Mouse (Mus musculus): ENCODE results near the gene Lsm4. TPM values are rescaled to one million over a fixed set of nuclear protein-coding genes. Genes with fewer than 3 reads are reported as not detected.
A peak's percentile ranks its signal among the peaks of the same experiment; 100 is the strongest.

Lsm4 gene
- total RNA-seq (2021), result 10 to 100 TPM; 64.3 to 69.7 TPM
- long read RNA-seq, experiment 1, transcript Lsm4-201 (5 exons, 925 nt), result major isoform, 76 of 88 reads
- long read RNA-seq, experiment 1, partial matches to known transcripts, result 6 of 88 reads
- long read RNA-seq, experiment 1, other reads (novel, unspliced or antisense), result 6 of 88 reads
- long read RNA-seq, experiment 2, transcript Lsm4-201 (5 exons, 925 nt), result major isoform, 58 of 63 reads
- long read RNA-seq, experiment 2, partial matches to known transcripts, result 2 of 63 reads
- long read RNA-seq, experiment 2, other reads (novel, unspliced or antisense), result 3 of 63 reads

DNA sequence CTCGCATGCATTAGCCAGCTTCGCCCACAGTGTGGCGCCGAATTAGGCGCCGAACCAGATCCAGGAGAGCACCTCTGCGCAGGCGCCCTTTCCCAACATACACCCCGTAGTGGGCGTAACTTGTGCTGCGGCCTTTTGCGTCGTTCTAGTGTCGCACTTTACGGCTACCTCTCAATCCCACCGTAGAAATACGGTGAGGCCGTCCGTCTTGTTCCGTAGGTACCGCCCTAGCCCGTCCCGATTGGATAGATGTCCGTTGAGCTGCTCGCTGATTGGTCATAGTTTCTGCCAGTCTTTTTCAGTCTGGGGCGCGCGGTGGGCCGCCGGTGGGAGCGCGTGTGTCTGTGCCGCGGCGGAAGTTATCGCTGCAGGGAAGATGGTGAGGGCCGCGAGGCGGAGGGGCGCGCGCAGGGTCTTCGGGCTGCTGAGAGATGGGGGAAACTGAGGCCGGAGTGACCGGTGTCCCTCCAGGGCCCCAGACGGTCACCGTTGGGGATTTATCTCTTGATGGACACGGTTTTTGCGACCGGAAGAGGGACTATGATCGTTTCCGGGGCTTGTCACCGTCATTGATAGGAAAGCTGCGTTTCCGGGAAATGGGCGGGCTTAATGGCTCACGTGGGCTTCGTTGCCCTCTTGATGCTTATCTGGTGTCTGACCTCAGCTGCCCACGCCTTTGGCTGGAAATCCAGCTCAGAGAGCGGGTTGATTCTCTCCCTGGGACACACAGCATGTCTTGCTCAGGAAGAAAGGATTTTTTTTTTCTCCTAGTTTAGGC lies at the start of gene Lsm4:
TSS of gene Lsm4 (plus strand) at position 170 of the 778 bp plus-strand sequence.
- peak; percentile 98 to 99 for DNase-seq (ENCODE audit: low spot score in 2 of 2)
- intact Hi-C loops (cut with DNase I), result loop anchor here (1.0 to 5.0 kb wide), 2 partner anchors 27 to 46 kb away; no protein-coding TSS in a partner anchor

DNA sequence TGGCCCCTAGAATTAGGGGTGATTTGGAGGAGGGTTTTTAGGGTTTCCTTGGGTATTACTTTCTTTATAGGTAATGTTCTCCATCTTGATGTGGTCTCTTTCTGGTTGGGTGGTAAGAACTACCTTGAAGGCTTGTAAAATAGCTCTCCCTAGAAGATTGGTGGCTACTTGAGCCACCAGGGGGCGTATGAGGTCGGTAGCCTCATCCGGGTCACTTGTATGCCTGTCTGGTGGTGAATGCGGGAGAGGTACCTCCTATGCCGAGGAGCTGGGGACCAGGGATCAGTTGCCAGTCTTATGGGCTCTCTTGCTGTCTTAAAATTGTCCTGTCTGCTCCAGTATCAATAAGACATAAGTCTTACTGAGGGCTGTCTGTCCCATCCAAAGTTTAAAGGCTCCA lies 47.9 kb upstream of the Lsm4 start:
- no peak for DNase-seq (ENCODE audit: low spot score in 2 of 2)
- intact Hi-C loops (cut with DNase I), result loop anchor here (5.0 kb wide), 1 partner anchor 47 kb away; the partner anchor contains the start of gene Lsm4

DNA sequence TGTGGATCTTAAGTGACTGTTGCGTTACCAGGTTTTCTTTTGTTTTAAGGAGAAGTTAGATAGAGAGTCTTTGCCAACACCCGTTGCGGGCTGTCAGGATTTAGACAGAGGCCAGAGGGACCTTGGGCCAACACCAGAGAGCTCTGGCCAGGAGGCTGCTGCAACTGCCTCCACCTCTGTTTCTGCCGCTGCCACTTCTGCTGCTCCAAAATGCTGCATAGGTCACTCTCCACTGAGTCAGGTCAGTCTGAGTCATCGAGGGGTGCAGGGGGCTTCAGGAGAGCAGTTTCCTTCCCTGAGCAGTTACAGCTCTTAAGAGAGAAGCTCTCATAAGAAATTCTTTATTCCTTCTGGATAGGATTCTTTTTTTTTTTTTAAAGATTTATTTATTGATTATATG lies 46.0 kb upstream of the Lsm4 start:
- intact Hi-C loops (cut with DNase I), result loop anchor here (5.0 kb wide), 1 partner anchor 45 kb away; the partner anchor contains the start of gene Lsm4
- no peak for DNase-seq (ENCODE audit: low spot score in 2 of 2)

DNA sequence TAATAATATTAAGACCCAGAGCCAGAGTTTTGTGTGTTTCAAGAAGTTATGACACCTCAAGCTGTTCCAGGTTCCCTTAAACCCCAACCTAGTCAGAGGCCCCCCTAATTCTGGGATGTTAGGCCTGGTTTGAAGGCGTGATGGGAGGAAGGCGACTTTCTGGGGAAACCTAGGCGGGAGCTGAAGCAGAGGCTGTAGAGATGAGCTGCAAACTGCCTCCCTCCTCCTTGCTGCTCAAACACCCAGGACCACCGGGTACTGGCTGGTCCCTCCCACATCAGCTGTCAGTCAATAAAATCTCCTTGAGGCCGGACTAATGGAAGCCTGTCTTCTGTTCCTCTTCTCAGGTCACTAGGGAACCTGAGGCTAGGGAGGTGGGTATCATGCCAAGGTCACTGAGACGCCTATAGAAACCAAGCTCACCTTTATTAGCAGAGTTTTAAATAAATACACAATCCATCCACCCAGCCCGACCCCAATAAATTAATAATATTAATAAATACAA lies 44.0 kb upstream of the Lsm4 start:
- intact Hi-C loops (cut with DNase I), result loop anchor here (1.0 to 5.0 kb wide), 2 partner anchors 19 to 43 kb away; partner anchors contain the start of gene Lsm4
- DNase-seq (ENCODE audit: low spot score in 2 of 2), result no peak

DNA sequence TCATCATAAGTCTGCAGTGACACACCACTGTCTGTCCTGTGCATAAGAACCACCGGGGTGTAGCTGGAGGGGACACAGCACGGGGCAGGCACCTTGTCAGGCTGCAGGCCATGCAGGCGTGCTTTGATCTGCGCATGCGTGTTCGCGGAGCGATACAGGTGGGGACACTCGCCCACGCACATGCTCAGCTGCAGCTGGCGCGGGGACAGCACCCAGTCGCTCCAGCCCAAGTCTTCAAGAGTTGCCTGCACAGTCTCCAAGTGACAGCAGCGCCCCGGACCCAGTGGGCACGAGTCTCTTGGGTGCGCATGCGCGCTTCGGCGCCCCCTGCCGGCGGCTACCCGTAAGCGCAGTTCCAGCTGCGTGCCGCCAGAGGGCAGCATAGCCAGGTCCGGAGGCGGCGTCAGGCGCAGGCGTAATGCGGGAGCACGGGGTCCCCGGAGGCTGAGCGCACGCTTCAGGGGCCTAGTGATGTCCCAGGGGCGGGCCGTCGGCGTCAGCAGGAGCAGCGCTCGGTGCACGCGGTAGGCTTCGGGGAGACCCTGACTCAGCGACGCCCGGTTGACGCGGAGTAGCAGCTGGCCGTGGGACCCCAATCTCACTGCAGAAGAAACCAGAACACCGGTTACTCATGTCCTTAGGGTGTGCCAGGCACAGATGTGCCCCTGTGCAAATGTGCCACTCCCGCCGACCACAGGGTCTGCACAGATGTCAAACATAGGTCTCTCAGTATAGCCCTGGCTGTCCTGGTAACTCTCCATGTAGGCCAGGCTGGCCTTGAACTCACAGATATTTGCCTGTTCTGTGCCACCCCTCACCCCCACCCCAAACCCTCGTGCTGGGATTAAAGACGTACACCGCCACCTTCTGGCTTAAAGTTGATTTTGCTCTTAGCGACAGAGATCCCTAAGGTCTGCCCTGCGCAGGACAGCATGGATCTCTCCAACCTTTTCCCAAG lies 43.2 kb upstream of the Lsm4 start:
- intact Hi-C loops (cut with DNase I), result loop anchor here (1.0 to 5.0 kb wide), 2 partner anchors 20 to 42 kb away; partner anchors contain the start of gene Lsm4
- peak; percentile 86 to 90 for DNase-seq (ENCODE audit: low spot score in 2 of 2)

DNA sequence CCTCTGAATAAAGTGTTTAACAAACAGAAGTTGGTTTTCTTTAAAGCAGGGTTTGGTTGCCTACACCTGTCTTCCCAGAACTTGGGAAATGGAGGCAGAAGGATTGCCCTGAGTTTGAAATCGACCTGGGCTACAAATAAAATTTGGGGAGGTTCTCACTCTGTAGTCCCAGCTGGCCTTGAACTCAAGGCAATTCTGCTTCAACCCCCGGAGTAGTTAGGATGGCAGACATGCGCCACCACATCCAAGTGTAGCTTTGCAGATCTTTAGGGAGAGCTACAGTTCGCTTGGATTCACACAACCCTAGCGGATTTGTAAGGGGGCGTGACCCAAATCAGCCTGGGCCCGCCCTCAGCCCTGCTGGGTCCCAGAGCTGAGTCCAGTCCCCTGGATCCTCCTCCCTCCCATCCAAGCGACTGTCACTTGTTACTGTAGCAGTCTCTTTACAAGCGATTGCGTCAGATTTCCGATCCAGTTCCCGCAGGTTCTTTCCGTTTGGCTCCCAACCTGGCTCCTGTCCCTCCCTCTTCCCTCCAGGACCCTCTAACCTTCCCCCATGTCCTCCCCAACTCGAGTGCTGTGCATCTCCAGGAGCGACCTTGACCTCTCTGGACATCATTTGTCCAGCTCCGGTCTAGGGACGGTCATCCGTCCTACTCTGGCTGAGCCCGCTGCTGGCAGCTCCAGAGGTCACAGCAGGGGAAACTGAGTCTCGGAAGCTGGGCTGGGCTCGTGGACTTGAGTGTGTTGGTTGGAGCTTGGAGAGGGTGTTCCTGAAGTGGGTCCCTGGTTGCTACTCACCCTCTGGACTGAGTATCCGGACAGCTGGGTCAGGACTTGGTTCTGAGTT lies 42.3 kb upstream of the Lsm4 start:
- intact Hi-C loops (cut with DNase I), result no loop called here
- DNase-seq (ENCODE audit: low spot score in 2 of 2), result no peak

DNA sequence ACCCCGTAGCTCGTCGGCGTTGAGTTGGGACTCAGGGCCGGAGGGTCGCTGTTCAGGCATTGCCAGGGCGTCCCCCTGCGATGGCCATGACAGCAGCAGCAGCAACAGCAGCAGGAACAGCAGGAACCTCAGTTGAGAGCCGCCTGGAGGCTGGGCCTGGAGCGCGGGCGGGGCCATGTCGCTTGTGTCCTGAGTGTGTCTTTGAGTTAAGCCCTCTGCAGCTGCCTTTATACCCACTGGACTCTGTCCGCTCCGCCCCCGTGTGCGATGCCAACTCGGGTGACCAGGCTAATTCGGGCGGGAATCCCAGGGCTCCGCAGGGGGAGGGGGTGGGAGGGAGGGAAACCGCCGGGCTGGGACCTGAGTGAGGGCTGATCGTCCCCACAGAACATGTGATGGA lies 41.6 kb upstream of the Lsm4 start:
- no peak for DNase-seq (ENCODE audit: low spot score in 2 of 2)
- intact Hi-C loops (cut with DNase I), result no loop called here

DNA sequence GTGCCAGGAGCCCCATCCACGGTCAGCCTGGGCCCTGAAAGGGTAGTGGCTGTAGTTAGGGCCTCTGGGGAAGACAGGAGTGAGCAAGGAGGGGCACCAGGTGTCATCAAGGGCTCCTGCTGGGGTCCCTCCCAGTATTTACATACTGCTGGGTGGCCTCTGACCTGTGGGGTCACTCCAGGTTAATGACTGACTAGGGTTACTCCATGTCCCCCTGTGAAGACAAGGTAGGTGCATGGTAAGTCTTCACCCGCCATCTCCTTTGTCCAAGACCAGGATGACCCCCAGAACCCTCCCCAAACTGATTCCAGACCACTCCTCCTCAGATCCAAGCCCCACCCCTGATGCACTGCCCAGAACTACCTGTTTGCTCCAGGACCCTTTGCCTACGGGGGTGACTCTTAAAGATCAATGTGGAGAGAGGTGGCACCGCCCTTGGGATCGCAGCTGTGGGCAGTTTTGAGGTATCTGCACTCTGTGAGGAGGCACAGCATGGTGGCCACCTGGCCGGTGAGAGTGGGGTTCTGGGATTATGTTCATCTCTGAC lies 40.6 kb upstream of the Lsm4 start, which contains the start of gene Gdf15:
TSS of gene Gdf15 (minus strand) at position 111 of the 547 bp plus-strand sequence.
- intact Hi-C loops (cut with DNase I), result no loop called here

DNA sequence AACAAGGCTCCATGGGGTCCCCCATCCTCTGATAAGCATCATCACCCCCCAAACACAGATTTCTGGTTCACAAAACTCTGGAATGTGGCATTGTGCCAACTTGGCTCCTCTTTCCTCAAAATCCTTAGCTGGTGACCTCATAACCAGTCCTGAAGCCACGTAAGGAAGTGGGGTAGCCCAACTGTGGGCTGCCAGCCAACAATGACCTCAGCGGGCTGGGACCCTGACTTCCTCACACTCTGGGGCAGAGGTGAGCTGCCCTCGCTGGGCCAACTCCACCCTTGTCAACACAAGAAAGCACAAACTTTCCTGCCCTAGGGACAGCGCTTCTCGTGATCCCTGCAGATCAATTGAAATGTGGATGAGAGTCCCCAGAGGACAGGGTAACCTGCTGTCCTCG lies 39.0 kb upstream of the Lsm4 start:
- DNase-seq (ENCODE audit: low spot score in 2 of 2), result no peak
- intact Hi-C loops (cut with DNase I), result no loop called here

More for the DNA sequence above, 40.6 kb upstream of the Lsm4 start, which contains the start of gene Gdf15:
- no peak for DNase-seq (ENCODE audit: low spot score in 2 of 2)

DNA sequence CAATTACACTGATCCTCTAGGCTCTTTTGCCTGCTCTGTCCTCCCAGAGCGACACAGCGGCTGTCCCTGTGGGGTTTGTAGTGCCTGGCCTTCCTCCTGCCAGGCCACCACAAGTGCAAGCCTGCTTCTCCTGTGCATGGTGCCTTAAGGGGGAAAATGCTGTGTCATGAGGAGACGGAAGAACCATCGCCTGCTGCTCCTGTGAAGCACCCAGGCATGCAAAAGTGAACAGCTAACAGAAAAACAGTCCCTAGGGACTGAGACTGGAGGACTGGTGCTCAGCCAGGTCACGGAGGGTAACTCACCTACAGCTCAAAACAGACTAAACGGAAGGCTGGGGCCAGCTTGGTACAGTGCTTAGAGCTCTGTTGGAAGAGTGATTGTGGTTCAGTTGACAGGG lies 37.5 kb upstream of the Lsm4 start:
- DNase-seq (ENCODE audit: low spot score in 2 of 2), result no peak
- intact Hi-C loops (cut with DNase I), result no loop called here

DNA sequence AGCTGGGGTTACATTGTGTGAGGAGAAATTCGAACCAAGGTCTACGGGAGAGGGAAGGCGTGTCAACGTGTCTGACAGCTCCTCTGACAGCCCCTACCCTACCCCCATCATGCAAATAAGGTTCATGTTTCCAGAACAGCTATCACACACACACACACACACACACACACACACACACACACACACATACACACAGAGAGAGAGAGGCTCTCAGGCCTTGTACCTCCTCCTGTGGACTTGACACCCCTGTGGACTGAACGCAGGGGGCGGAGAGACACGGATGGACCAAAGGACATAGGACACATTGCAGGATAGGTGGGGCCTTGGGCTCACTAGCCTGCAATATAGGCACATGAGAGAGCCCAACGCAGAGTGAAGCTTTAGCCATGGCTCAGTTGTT lies 36.2 kb upstream of the Lsm4 start:
- no peak for DNase-seq (ENCODE audit: low spot score in 2 of 2)
- intact Hi-C loops (cut with DNase I), result no loop called here

DNA sequence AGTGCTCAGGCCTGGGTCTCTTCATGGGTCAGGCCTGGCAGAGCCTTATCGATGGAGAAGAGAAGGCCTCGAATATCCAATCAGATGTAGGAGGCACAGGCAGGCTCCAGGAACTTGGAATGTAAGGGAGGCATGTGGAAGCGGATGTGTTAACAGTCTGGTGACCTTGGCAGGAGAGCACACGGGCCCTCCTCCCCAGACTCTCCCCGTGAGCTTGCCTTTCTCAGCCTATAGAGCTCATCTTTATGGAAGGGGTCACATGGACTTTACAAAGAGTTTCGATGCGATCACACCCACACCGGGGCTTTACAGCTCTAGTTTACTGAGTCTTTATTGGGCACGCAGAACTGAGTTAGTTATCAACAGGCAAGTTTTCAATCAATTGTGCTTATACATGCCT lies 34.3 kb upstream of the Lsm4 start:
- no peak for DNase-seq (ENCODE audit: low spot score in 2 of 2)
- intact Hi-C loops (cut with DNase I), result no loop called here

DNA sequence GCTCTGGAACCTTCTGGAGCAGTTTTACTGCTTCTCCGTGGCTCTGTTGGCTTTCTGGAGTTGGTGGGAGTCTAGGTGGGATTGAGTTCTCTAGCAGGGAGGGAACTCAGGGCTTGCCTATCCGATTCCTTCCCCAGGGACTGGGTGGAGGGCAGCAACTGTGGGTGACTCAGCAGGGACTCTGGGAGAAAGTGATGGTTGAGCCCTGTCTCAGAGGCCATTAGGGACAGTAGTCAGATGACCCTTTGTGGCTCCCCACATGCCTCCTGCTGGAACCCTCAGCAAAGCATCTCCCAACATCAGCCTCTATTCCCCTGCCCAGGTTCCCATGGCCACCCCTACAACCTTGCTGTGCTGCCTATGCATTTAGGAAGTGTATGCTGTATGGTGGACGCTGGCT lies 30.0 kb upstream of the Lsm4 start:
- DNase-seq (ENCODE audit: low spot score in 2 of 2), result no peak
- intact Hi-C loops (cut with DNase I), result no loop called here

DNA sequence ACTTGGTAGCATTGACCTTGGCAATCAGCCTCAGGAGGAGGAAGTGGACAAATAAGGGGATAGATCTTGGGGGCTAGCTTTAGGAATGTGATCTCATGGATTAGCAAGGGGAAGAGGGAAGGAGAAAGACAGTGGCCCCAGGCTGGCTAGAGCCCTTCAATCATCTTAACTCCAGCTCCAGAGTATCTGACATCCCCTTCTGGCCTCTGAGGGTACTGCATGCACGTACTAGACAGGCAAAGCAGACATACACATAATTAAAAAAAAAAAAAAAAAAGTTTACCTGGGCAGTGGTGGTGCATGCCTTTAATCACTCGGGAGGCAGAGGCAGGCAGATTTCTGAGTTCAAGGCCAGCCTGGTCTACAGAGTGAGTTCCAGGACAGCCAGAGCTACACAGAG lies 29.0 kb upstream of the Lsm4 start:
- intact Hi-C loops (cut with DNase I), result no loop called here
- DNase-seq (ENCODE audit: low spot score in 2 of 2), result no peak

DNA sequence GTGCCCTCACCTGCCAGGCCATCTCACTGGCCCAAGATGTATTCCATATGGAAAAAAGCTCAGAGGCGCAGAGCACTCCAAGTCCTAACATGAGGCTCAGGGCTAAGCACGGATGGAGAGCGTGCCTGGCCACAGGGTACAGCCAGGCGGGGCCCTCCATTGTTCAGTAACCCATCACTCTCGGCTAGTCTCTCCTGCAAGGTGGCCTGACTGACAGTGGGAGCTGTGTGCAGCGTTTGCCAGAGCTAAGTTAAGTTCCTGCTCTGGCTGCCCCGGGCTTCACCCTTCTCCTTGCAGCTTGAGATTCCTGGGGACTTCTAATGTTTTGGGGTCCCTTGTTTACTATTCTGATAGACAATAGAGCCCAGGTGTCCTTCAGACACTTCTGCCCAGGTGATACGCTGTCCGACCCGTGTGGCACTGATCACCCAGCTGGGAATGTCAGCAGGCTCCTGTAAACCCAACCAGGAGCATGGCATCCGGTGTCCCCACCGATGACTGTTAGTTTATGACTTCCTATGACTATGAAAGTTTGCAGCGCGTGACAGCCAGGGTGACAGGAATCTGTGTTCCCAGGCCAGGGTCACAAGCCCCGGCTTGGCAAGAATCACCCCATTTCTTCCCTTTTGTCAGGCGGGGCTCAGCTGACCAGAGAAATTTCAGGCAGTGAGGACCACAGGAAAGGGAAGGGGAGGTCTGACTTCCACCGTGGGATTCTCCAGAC lies 27.4 kb upstream of the Lsm4 start:
- intact Hi-C loops (cut with DNase I), result no loop called here

DNA sequence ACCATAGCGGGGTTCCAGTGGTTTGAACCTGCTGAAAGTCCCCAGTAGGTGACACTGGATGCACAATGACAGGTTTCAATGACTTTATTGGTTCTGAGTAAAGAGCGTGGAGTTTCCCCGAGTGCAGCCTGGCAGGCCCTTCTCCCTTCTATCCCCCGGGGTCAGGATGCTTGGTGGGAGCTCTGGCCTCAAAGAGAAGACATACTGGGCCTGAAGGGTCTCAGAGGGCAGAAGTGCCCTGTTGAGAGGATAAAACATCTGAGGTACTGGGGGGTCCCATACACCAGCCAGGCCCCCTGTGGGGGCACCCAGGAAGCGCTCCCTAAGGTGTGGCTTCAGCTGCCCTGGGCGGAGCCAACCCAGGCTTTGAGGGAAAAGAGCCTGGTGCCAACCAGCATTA lies 26.7 kb upstream of the Lsm4 start:
- intact Hi-C loops (cut with DNase I), result no loop called here

More for the DNA sequence above, 27.4 kb upstream of the Lsm4 start:
- DNase-seq (ENCODE audit: low spot score in 2 of 2), result no peak

DNA sequence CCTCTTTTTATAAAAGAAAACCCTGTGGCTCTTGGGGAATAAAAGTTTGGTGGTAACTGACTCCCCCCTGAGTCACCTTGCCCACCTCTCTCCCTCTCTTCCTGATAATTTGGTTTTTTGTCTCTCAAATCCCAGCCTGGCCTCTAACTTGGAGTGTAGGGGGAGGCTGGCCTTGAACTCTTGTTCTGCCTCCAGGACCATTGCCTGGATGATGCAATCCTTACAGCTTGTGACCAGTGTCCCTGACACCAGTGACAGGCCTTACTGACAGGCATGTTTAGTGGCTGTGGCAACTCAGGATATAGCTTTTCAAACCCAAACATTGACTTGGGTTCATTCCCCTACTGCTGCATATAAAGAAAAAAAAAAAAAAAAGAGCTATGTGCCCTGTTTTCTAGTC lies 26.3 kb upstream of the Lsm4 start:
- no peak for DNase-seq (ENCODE audit: low spot score in 2 of 2)
- intact Hi-C loops (cut with DNase I), result no loop called here

More for the DNA sequence above, 26.7 kb upstream of the Lsm4 start:
- no peak for DNase-seq (ENCODE audit: low spot score in 2 of 2)

All from left cerebral cortex, postnatal 14 days (tissue).